In the genomic region with DNA sequence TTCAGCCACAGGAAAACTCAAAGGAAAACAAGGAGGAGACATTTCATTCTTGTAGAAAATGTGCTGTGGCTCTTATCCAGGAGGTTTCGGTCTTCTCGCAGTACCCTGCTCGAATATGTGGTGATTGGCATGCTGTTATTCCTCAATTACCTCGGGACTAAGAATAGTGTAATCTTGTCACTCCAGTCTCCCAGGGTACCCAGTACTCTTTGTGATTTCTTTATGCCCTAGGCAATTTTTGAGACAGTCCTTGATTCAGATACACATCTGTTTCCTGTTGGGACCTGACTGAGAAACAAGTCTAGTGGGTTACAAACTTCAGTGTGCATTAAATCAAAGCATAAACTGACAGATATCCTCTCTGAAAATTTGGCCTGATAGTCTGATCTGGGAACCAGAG, we compare ENCODE assay signal across 20 mouse cellular contexts.
DNase-seq lines count a peak whose midpoint lies in the region; ATAC-seq lines count a peak whose summit lies in the region.
"Had no signal": no experiment of that assay in that cellular context is flagged by ENCODE, and none has a peak within 500 bp of the region (broad histone marks: within the 10 kb centered on the region; RNA-seq: fewer than 3 reads in every experiment).

No protein-coding gene starts in this region.

- 0 out of 2 replicates have a peak, but pooled peaks have one; percentile 24 for ATAC-seq in limb, embryonic 13.5 days (ENCODE audit: low FRiP score, low read depth)
- no peak for ATAC-seq in erythroblast, adult 5-6 weeks (replicated peaks; ENCODE audit: low FRiP score, poor library complexity, severe bottlenecking)
- ATAC-seq: forebrain, embryonic 16.5 days; hindbrain, postnatal 0 days had no signal

- H3K36me3 ChIP-seq in limb, embryonic 13.5 days: no peaks in the 10 kb centered on the region
- no peaks in the 10 kb centered on the region for H3K36me3 ChIP-seq in limb, embryonic 10.5 days
- H3K36me3 ChIP-seq: forebrain, embryonic 10.5 days; heart, embryonic 13.5 days had no signal

- H3K27me3 ChIP-seq in limb, embryonic 13.5 days: no peaks in the 10 kb centered on the region
- H3K27me3 ChIP-seq in limb, embryonic 10.5 days (ENCODE audit: low read depth, poor library complexity, severe bottlenecking): no peaks in the 10 kb centered on the region
- H3K27me3 ChIP-seq: heart, embryonic 13.5 days had no signal

- peak; percentile 12 for DNase-seq in embryo, embryonic 11 days
- no peak for DNase-seq in embryo, embryonic 10 days (ENCODE audit: low spot score)
- DNase-seq in limb, embryonic 10.5 days (ENCODE audit: low spot score): no peak
- peak; percentile 36 for DNase-seq in fat pad, adult 2 months (ENCODE audit: extremely low read depth, low read depth, low spot score)
- DNase-seq in layer of hippocampus, postnatal 25 days (ENCODE audit: extremely low spot score in 1 of 2, low spot score in 1 of 2): no peak
- DNase-seq: adrenal gland, postnatal 10 days; cerebellum, adult 18-20 months; cerebellum, adult 9-11 months; cerebellum, postnatal 36 days; gastrocnemius, adult 2 months; gastrocnemius, postnatal 25 days; heart, adult 11 months; heart, postnatal 36 days; kidney, adult 11 months had no signal

- WGBS in limb, embryonic 13.5 days: 43% methylated on average over 4 of the region's 4 CpGs
- WGBS in limb, embryonic 10.5 days: 71% methylated on average over 4 of the region's 4 CpGs

- H3K4me1 ChIP-seq in limb, embryonic 13.5 days: peaks cover 11% of the 10 kb centered on the region; the same call in 1 of the 2 replicates
- H3K4me1 ChIP-seq in limb, embryonic 10.5 days: peaks cover 12% of the 10 kb centered on the region
- H3K4me1 ChIP-seq: heart, embryonic 13.5 days had no signal

- H3K27ac ChIP-seq in limb, embryonic 13.5 days: no peak overlapping the region
- no peak overlapping the region for H3K27ac ChIP-seq in limb, embryonic 10.5 days
- H3K27ac ChIP-seq: forebrain, embryonic 10.5 days; gastrocnemius, adult 2 months; heart, embryonic 13.5 days; hindbrain, postnatal 0 days had no signal

- H3K9ac ChIP-seq in limb, embryonic 13.5 days: no peak overlapping the region
- H3K9ac ChIP-seq: heart, embryonic 13.5 days had no signal

- no peaks in the 10 kb centered on the region for H3K9me3 ChIP-seq in limb, embryonic 13.5 days
- H3K9me3 ChIP-seq in limb, embryonic 10.5 days (replicated peaks): no peaks in the 10 kb centered on the region
- H3K9me3 ChIP-seq: forebrain, embryonic 10.5 days; heart, embryonic 13.5 days had no signal

- no peak overlapping the region for H3K4me3 ChIP-seq in limb, embryonic 13.5 days
- H3K4me3 ChIP-seq in limb, embryonic 10.5 days: no peak overlapping the region
- H3K4me3 ChIP-seq: forebrain, embryonic 10.5 days; gastrocnemius, adult 2 months; heart, embryonic 13.5 days had no signal

- no peak overlapping the region for H3K4me2 ChIP-seq in limb, embryonic 13.5 days (replicated peaks)
- H3K4me2 ChIP-seq: heart, embryonic 13.5 days had no signal

Comparison
In these comparisons a context has a peak if more than half of its experiments do, and no peak if none do; other contexts are left out.
1. DNase-seq: peak in embryo, embryonic 11 days (single experiment) and fat pad, adult 2 months (single experiment); none in embryo, embryonic 10 days (single experiment), limb, embryonic 10.5 days (single experiment) and layer of hippocampus, postnatal 25 days (0 of 2).